Mouse (Mus musculus) G1E (cell line): ENCODE measurements around the gene Ddit4l.

Experiments used
- CTCF ChIP-seq: IDR thresholded peaks from 2 replicates; pipeline ENCODE4 v1.5.1; 2012; ENCODE audit warnings: low read depth, low read length, inconsistent platforms, mixed read lengths
- GATA1 ChIP-seq: IDR thresholded peaks from 2 replicates; pipeline ENCODE4 v1.6.1; 2012; ENCODE audit warnings: borderline replicate concordance, low read length, inconsistent platforms, mixed read lengths
- GATA2 ChIP-seq: IDR thresholded peaks from 2 replicates; pipeline ENCODE4 v1.6.1; 2012; ENCODE audit warnings: low read depth, low read length, inconsistent platforms, borderline replicate concordance
- POLR2AphosphoS5 ChIP-seq: IDR thresholded peaks from 2 replicates; pipeline ENCODE4 v1.6.1; 2012; ENCODE audit warnings: low read depth, low read length, inconsistent platforms; ENCODE audit not compliant: insufficient replicate concordance
- TAL1 ChIP-seq: conservative IDR thresholded peaks from 2 replicates; pipeline ENCODE4 v1.6.1; 2012; ENCODE audit warnings: low read depth, low read length, inconsistent platforms, mixed read lengths

GRCm38 (mm10) chr3:137644081-137644480 is 22.7 kb downstream of the Ddit4l start:
- TF ChIP-seq CTCF, result no peak
- TF ChIP-seq TAL1, result no peak
- no peak for TF ChIP-seq GATA1
- no peak for TF ChIP-seq GATA2
- no peak for TF ChIP-seq POLR2AphosphoS5
